Mouse (Mus musculus) kidney, embryonic 14.5 days (tissue): ENCODE measurements at regions not wholly inside any gene's neighbourhood (a gene's known extent, or its start where the extent isn't known, plus 50 kb on each side); places are given as distances from the start of the nearest gene placed in this dataset.

Source experiments
- ATAC-seq: fragments of 200-750 bp; cut with Nextera tagmentation; 2 replicates; pipeline ENCODE4 v1.8.0; 2017; ENCODE audit warnings: moderate number of reproducible peaks, mild to moderate bottlenecking, moderate TSS enrichment, moderate library complexity; ENCODE audit not compliant: low FRiP score, low TSS enrichment
- H3K27ac ChIP-seq: fragments of 300-500 bp; sonication (generic); 2 replicates; pipeline ENCODE4 v1.5.1; 2014; ENCODE audit warnings: low read depth, mild to moderate bottlenecking, low read length, moderate library complexity, mixed read lengths
- H3K27me3 ChIP-seq: fragments of 300-500 bp; sonication (generic); 2 replicates; pipeline ENCODE4 v1.6.1; 2014; ENCODE audit warnings: mild to moderate bottlenecking, low read length; ENCODE audit not compliant: control insufficient read depth, insufficient read depth
- H3K36me3 ChIP-seq: fragments of 300-500 bp; sonication (generic); 2 replicates; pipeline ENCODE4 v1.6.1; 2014; ENCODE audit warnings: low read length, mixed read lengths; ENCODE audit not compliant: control insufficient read depth, insufficient read depth
- H3K4me1 ChIP-seq: fragments of 300-500 bp; sonication (generic); 2 replicates; pipeline ENCODE4 v1.6.1; 2014; ENCODE audit warnings: low read length, mixed read lengths; ENCODE audit not compliant: control insufficient read depth, insufficient read depth
- H3K4me2 ChIP-seq: fragments of 300-500 bp; sonication (generic); replicated peaks from 2 replicates; pipeline ENCODE4 v1.6.1; 2014; ENCODE audit warnings: low read depth, mild to moderate bottlenecking, low read length
- H3K4me3 ChIP-seq: fragments of 300-500 bp; sonication (generic); 2 replicates; pipeline ENCODE4 v1.5.1; 2014; ENCODE audit warnings: mild to moderate bottlenecking, low read length
- H3K9ac ChIP-seq: fragments of 300-500 bp; sonication (generic); 2 replicates; pipeline ENCODE4 v1.6.1; 2014; ENCODE audit warnings: low read depth, mild to moderate bottlenecking, low read length, moderate library complexity
- H3K9me3 ChIP-seq: fragments of 300-500 bp; sonication (generic); 2 replicates; pipeline ENCODE4 v1.6.1; 2016; ENCODE audit warnings: low read length; ENCODE audit not compliant: control insufficient read depth
- WGBS: fragments of 180-500 bp; shearing (Covaris S2); extraction: QIAGEN DNeasy Blood & Tissue Kit; methylation state at CpG from one replicate; pipeline ENCODE4 v1.1.7; 2014; 5-methylcytosine and 5-hydroxymethylcytosine counted together

DNA sequence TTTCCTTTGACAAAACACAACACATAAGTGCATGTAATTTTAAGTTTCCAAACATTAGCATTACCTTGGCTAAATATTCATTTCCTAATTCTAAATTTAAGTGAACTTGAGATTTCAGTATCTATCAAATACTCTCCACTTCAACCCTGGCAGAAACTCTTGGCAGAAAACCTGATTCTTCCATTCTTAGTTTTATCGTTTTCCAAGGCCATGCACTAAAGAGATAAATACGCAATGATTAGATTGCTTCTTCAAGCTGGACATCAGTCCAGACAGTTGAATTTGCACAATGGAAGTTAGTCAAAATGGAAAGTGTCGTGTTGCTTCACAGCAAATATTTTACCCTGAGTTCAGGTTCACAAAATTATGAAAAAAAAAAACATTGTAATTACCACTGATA, 1223.4 kb upstream of the Flrt2 start:
- Histone ChIP-seq H3K4me1 (no peaks in the 10 kb centered on the region), H3K36me3 (no peaks in the 10 kb centered on the region), H3K4me2 (no peak overlapping the region), H3K4me3 (no peak overlapping the region), H3K9ac (no peak overlapping the region), H3K27ac (no peak overlapping the region), H3K9me3 (no peaks in the 10 kb centered on the region), H3K27me3 (no peaks in the 10 kb centered on the region)
- no peak for ATAC-seq
- WGBS, result 94% methylated on average over 3 of the region's 3 CpGs

DNA sequence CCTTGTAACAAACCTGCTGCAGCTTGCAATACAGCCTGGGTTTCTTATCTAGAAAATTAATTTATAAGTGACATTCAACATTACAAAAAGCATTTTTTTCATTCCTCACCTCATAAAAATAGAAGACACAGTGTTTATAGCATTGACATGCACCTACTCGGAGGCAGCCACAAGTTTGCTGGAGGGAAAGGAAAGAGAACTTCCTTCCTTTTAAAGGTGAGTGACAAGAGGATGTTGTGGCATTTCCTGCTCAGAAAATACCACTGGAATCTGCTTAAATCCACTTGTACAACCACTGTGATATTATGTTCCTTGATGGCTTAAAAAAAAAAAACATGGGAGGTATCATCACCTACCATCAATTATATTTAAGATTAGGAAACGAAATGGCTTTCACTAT, 1222.2 kb upstream of the Flrt2 start:
- H3K36me3 ChIP-seq, result no peaks in the 10 kb centered on the region
- WGBS, result 61% methylated on average over 2 of the region's 2 CpGs
- H3K27me3 ChIP-seq, result no peaks in the 10 kb centered on the region
- H3K9ac ChIP-seq, result no peak overlapping the region
- no peak overlapping the region for H3K27ac ChIP-seq
- H3K4me3 ChIP-seq, result no peak overlapping the region
- ATAC-seq, result no peak
- no peaks in the 10 kb centered on the region for H3K4me1 ChIP-seq
- no peaks in the 10 kb centered on the region for H3K9me3 ChIP-seq
- no peak overlapping the region for H3K4me2 ChIP-seq

DNA sequence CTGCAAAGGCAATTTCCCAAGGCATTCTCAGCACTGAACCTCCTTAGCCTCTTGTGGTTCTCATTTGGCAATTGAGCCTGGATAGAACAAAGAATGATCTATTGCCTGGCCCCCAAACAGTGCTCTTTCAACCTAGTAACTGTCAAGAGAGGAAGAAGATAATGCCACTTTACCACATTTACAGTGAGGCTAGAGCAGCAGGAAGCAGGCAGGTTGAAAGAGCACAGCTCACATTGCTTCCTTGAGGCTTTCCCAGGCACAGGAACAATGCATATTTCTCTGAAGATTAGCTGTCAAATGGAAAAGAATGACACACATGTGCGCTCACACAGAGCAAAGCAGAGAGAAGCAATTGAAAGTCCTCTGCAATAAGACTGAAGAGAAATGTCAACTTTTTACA, 1221.0 kb upstream of the Flrt2 start:
- 58% methylated on average over 1 of the region's 1 CpGs for WGBS
- no peak overlapping the region for H3K4me3 ChIP-seq
- H3K4me1 ChIP-seq, result no peaks in the 10 kb centered on the region
- H3K4me2 ChIP-seq, result no peak overlapping the region
- H3K36me3 ChIP-seq, result no peaks in the 10 kb centered on the region
- H3K9me3 ChIP-seq, result no peaks in the 10 kb centered on the region
- no peaks in the 10 kb centered on the region for H3K27me3 ChIP-seq
- no peak overlapping the region for H3K27ac ChIP-seq
- H3K9ac ChIP-seq, result no peak overlapping the region
- no peak for ATAC-seq

DNA sequence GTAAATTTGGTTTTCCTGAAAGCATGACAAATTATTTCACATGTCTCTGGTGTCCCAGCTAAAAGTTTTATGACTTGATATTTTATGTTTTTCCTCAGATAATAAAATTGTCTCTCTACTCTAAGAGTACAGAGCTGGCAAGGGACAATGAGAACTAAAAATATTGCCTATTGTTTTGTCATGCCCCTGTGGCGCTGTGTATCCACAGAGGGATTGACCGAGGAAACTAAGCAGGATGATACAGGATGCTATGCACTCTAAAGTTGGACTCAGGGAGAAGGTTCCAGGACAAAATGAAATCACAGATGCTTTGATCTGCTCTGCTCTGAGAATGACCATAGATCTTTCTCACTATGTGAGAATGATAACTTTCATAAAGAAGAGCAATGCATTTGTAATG, 1203.3 kb upstream of the Flrt2 start:
- 63% methylated on average over 2 of the region's 2 CpGs for WGBS
- Histone ChIP-seq H3K4me1 (no peaks in the 10 kb centered on the region), H3K9ac (no peak overlapping the region), H3K27me3 (no peaks in the 10 kb centered on the region), H3K27ac (no peak overlapping the region), H3K4me3 (no peak overlapping the region), H3K4me2 (no peak overlapping the region), H3K36me3 (no peaks in the 10 kb centered on the region), H3K9me3 (no peaks in the 10 kb centered on the region)
- ATAC-seq, result no peak

DNA sequence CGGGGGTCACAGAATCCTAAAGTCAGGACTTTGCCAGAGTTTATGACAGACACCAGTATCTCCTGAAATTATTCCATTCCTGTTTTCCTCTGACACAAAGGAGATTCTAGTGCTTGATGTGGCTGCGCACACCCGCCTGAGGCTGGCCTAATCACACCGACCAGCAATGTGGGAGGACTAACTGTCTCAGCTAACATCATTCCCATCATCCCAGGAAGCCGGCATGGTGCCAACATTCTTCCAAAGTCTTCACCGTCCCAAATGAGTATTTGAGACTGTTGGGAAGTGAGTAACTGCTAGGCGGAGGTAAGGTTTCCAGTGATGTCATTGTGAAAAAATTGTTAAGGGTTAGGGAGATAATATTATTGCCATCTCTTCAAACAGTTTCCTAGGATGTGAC, 1183.9 kb upstream of the Flrt2 start:
- ATAC-seq, result no peak
- Histone ChIP-seq H3K27me3 (no peaks in the 10 kb centered on the region), H3K4me1 (0 out of 2 replicates have a peak, but pooled peaks cover 3% of the 10 kb centered on the region), H3K9ac (no peak overlapping the region), H3K9me3 (no peaks in the 10 kb centered on the region), H3K4me3 (no peak overlapping the region), H3K4me2 (no peak overlapping the region), H3K36me3 (no peaks in the 10 kb centered on the region), H3K27ac (no peak overlapping the region)
- WGBS, result 70% methylated on average over 7 of the region's 7 CpGs

DNA sequence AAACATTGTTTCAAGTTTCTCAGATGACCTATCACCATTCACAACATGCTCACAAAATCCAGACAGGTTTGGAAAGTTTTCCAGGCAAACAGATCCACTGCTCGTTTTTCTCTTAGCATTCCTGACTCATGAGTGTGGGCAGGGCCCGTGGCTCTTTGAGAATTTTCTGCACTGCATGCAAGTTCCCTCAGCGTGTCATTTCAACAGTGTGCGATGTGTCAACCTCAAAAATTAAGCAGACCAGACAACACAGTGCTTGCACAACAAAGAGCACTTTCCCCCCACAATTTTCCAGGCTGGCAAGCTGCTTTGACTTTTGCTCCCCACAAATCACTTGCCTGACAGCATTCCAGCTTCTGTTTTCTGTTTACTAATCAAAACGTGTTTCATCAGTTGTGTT, 1182.2 kb upstream of the Flrt2 start:
- 37% methylated on average over 5 of the region's 5 CpGs for WGBS
- Histone ChIP-seq H3K27me3 (no peaks in the 10 kb centered on the region), H3K4me3 (no peak overlapping the region), H3K27ac (no peak overlapping the region), H3K4me2 (no peak overlapping the region), H3K4me1 (0 out of 2 replicates have a peak, but pooled peaks cover 3% of the 10 kb centered on the region), H3K9me3 (no peaks in the 10 kb centered on the region), H3K36me3 (no peaks in the 10 kb centered on the region), H3K9ac (no peak overlapping the region)
- ATAC-seq, result no peak; the same call in 1 of the 2 replicates

DNA sequence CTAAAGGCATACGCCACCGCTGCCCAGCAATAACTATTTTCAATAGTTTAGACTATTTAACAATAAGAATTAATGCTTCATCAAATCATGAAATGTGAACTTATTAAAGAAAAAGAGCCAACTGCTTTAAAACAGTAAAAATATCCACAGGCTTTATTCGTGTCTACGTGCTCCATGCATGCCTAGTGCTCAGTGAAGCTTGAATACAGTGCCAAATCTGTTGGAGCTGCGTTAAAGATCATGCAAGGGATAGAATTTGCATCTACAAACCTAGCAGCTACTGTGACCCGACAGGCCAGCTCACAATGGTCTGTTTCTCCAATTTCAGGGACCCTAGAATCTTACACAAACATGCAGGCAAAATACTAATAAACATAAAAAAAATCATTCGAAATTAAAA, 1147.3 kb upstream of the Flrt2 start:
- H3K27me3 ChIP-seq, result no peaks in the 10 kb centered on the region
- no peak overlapping the region for H3K27ac ChIP-seq
- WGBS, result 63% methylated on average over 7 of the region's 7 CpGs
- no peak overlapping the region for H3K4me2 ChIP-seq
- H3K4me3 ChIP-seq, result no peak overlapping the region
- H3K36me3 ChIP-seq, result no peaks in the 10 kb centered on the region
- no peak overlapping the region for H3K9ac ChIP-seq
- no peaks in the 10 kb centered on the region for H3K9me3 ChIP-seq
- ATAC-seq, result no peak
- no peaks in the 10 kb centered on the region for H3K4me1 ChIP-seq

DNA sequence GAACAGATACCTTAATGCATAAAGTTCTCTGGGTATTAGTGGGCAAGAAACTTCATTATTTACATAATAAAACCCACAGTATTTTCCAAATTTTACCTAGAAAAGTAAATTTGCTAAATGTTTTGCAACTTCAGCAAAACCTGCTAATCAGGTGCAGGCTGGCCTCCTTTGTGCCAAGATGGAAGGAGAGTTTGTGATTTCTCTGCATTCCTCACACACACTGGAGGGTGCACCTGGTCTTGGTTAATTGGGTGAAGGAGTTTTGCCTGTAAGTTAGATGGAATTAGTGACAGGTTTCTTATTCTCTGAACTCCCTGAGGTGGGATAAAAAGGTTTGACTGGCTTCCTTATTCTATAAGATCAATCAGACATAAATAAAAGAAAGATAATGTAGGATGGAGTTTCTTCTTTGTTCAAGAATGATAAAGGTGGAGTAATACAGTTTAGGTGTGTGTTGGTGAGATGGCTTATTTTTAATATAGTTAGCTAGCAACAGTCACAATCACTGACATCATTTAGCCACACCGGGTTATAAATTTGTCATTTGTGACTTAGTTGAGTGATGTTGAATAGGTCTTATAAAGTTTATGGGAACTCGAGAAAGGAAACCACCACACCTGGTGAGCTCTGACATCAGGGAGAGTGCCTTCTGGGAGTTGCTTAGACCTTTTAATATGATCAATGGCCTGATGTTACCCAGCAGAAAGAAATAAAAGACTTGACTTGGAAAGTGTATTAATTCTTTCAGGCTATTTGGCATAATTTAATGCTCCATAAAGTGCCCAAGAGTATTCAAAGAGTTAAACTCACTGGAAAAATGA, 1131.4 kb upstream of the Flrt2 start:
- H3K36me3 ChIP-seq, result no peaks in the 10 kb centered on the region
- WGBS, result 73% methylated on average over 2 of the region's 2 CpGs
- ATAC-seq, result no peak

DNA sequence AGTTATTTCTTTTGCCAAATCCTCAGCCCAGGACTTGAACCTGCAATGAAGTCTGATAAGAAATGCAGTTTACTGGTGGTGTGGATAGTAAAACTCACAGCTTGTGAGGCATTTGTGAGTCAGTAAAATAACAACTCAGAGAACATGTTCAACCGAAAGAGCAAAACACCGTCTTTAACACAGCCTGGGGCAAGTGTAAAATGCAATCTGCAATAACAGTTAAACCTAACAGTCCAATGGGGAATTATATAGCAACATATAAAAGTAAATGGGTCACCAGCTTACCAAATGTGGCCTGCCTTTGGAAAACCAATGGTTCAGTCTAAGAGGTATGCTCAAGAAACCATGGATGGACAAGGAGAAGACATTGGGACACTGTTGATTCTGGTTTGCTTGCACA, 1117.0 kb upstream of the Flrt2 start:
- Histone ChIP-seq H3K27ac (no peak overlapping the region), H3K9me3 (no peaks in the 10 kb centered on the region), H3K4me1 (no peaks in the 10 kb centered on the region), H3K36me3 (no peaks in the 10 kb centered on the region), H3K27me3 (no peaks in the 10 kb centered on the region), H3K4me2 (no peak overlapping the region), H3K4me3 (no peak overlapping the region), H3K9ac (no peak overlapping the region)
- no peak for ATAC-seq
- 83% methylated on average over 2 of the region's 2 CpGs for WGBS

More for the DNA sequence above, 1131.4 kb upstream of the Flrt2 start:
- no peaks in the 10 kb centered on the region for H3K27me3 ChIP-seq
- no peaks in the 10 kb centered on the region for H3K9me3 ChIP-seq
- H3K4me2 ChIP-seq, result no peak overlapping the region
- H3K27ac ChIP-seq, result no peak overlapping the region
- H3K4me1 ChIP-seq, result no peaks in the 10 kb centered on the region
- no peak overlapping the region for H3K9ac ChIP-seq
- H3K4me3 ChIP-seq, result no peak overlapping the region
